Mouse (Mus musculus): ENCODE data around the gene Tipin. TPM values are rescaled to one million over a fixed set of nuclear protein-coding genes. Genes with fewer than 3 reads are reported as not detected.

Tipin gene
- polyA plus RNA-seq, 1 experiment from 2014 or later = 22.0 TPM

DNA sequence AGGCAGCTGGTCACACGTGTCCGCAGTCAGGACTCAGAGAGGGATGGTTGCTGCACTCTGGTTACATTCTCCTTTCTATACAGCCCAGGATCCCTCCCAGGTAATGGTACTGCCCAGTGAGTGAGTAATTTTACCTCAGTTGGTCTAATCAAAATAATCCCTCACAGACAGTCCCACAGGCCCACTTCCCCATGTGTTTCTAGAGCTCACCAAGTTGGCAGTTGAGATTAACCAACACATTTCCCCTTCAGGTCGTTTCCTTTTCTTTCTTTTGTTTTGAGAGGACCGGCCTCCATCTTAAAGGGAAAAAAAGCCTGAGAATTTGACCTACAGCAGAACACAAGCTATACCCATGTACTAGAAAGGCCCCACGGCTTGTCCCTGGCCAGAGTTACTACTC is 64.5 kb downstream of the Tipin start:
- H3K36me3 ChIP-seq (ENCODE audit: inconsistent target) = no peaks in the 10 kb centered on the region
- H3K4me3 ChIP-seq (ENCODE audit: inconsistent target) = no peak overlapping the region
- H3K27ac ChIP-seq = no peak overlapping the region
- WGBS (ENCODE audit: missing documents) = 50% methylated on average over 5 of the region's 5 CpGs
- no peaks in the 10 kb centered on the region for H3K79me2 ChIP-seq (ENCODE audit: inconsistent target)

DNA sequence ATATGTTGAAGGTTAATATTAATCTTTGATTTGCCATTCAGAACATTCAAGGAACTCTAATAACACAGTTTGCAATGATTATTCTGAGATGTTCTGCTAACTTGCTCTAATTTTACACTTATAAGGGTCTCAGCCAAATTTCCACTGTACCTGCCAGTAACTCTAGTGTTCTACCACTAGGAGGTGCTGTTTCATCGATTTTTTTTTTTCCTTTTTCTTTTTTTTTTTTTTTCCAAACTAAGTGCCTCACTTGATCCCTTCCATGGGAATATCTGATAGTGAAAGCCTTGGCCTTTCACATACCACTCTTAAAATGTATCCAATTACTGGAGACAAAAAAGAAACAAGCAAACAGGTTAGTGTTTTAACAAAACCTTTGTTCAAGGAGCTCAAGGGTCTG is 66.0 kb downstream of the Tipin start:
- WGBS (ENCODE audit: missing documents) = 0% methylated on average over 1 of the region's 1 CpGs
- Histone ChIP-seq H3K27ac (no peak overlapping the region), H3K4me3 (ENCODE audit: inconsistent target) (no peak overlapping the region), H3K79me2 (ENCODE audit: inconsistent target) (no peaks in the 10 kb centered on the region), H3K36me3 (ENCODE audit: inconsistent target) (no peaks in the 10 kb centered on the region)

DNA sequence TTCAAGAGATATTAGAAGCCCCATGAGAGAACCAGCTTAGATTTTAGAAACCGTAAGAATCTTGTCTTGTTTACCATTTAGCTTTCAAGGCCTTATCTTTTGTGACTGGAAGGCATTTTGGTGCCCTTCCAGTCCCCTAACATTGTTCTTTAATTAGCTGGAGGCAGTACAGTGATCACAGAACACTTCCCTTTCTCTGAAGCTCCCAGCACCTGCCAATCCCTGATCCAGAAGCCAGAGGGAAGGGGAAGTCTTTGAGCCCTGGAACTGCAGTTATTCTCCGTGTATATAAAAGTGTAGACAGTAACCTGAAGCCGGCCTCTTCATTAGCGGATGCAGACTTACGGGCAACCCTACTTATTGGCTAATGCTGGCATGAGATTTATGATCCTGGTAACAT is 68.1 kb downstream of the Tipin start:
- 71% methylated on average over 5 of the region's 5 CpGs for WGBS (ENCODE audit: missing documents)
- H3K27ac ChIP-seq = no peak overlapping the region
- no peaks in the 10 kb centered on the region for H3K36me3 ChIP-seq (ENCODE audit: inconsistent target)
- no peaks in the 10 kb centered on the region for H3K79me2 ChIP-seq (ENCODE audit: inconsistent target)
- no peak overlapping the region for H3K4me3 ChIP-seq (ENCODE audit: inconsistent target)

DNA sequence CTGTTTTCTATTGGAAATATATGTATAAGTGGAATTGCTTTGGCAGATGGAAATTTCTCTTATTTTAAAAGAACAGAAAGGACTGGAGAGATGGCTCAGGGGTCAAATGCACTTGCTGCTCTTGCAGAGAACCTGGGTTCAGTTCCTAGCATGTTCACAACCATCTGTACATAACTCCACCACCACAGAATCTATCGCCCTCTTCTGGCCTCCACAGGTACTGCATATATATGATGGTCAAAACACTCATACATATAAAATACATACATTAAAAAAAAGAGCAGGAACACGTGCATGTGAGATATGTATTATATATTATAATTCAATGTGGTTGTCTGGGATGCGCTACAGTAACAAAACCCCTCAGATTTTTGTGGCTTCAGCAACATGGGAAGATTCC is 69.8 kb downstream of the Tipin start:
- H3K36me3 ChIP-seq (ENCODE audit: inconsistent target) = no peaks in the 10 kb centered on the region
- no peak overlapping the region for H3K27ac ChIP-seq
- no peak overlapping the region for H3K4me3 ChIP-seq (ENCODE audit: inconsistent target)
- H3K79me2 ChIP-seq (ENCODE audit: inconsistent target) = no peaks in the 10 kb centered on the region
- 56% methylated on average over 2 of the region's 3 CpGs for WGBS (ENCODE audit: missing documents)

Other genes with a start within 250 kb of the Tipin start
- gene Lctl, start 164.4 kb upstream of the Tipin start, polyA plus RNA-seq (2018) = not detected in 3 replicates
- gene Zwilch, start 108.5 kb upstream of the Tipin start, polyA plus RNA-seq (2018) = 1.1 to 13.3 TPM (median 12.2 TPM) in 3 replicates
- gene Rpl4, start 108.2 kb upstream of the Tipin start, polyA plus RNA-seq (2018) = 739 to 959 TPM (median 766 TPM) in 3 replicates
- 54.1 to 107 TPM (median 56.0 TPM) in 3 replicates for gene Snapc5, start 102.3 kb upstream of the Tipin start, polyA plus RNA-seq (2018)
- 0.13 TPM in 1 of 3 replicates, not detected in the others for gene Uchl4, start 46.4 kb upstream of the Tipin start, polyA plus RNA-seq (2018)
- 30.9 to 88.8 TPM (median 78.1 TPM) in 3 replicates for gene Map2k1, start 27.9 kb upstream of the Tipin start, polyA plus RNA-seq (2018)
- gene Dis3l, start 59.7 kb downstream of the Tipin start, polyA plus RNA-seq (2018) = 13.3 to 16.9 TPM (median 14.4 TPM) in 3 replicates
- gene Megf11, start 104.0 kb downstream of the Tipin start, polyA plus RNA-seq (2018) = not detected in 3 replicates